Mouse (Mus musculus) MN1 (cell line): ENCODE measurements around the gene Tdp1.

Experiments
- DNase-seq: peaks from one replicate; pipeline ENCODE4 v3.0.0-alpha.2; 2016; ENCODE audit warnings: low spot score

The Tdp1 gene

DNA sequence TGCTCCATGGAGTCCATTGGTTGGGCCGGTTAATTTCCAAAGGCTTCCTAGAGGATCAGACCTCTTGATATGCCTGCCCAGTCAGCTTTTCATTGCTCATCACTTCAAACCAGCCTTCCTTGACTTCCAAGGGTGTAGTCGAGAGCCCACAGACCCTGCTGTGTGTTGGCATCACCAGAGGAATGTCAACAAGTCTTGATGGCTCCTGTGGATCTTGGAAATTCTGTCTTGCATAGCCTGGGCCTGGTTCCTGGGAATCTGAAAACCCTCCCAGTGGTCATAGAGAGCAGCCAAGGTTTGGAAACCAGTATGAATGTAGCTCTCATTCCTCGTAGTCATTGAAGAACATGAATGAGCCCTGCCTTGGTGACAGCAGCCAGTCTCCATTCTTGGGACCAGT lies 116.9 kb downstream of the Tdp1 start:
- no peak for DNase-seq

DNA sequence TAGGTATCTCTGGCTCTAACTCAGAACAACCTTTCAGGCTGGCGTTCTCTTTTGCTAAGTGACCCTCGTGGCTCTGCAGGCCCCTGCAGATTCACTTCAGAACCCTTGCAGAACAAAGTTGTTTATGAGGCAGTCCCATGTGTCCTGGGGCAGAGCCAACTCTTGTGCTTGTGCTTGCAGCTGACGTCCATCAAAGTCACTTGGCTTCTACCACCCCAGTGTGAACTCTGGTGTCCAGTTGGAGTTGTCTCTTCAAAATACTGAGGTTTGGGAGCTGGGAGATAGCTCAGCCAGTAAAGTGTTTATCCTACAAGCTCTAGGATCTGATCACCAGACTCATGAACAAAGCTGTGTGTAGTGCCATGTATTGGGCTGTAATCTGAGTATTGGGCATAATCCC lies 117.6 kb downstream of the Tdp1 start:
- DNase-seq, result no peak

DNA sequence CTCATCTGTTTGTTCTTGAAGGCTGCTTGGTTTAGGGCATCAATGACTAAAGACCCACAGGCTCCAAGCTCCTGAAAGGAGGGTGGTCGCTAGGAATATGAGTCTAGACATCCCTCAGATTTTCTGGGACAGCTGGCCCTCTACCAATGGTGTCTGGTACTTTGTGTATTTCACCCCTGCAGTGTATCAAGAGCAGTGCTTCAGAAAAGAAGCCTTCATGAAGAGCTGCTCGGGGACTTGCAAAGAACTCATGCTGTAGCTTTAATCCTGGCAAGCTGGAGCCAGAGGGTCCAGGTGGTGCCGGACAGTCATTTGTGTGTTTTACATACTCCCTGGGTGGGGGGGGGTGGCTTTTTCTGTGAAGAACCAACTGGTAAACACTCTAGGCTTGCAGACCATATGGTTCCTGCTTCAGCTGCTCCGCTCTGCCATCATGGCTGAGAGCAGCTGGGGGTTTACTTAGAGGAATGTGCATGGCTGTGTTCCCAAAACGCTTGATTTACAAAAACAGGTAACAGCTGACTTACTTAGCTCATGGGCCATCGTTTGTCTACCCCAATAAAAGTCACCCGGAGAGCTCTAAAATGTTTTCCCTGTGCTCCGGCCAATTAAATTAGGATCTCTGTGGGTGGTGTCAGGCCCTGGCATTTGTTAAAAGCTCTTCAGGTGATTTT lies 118.7 kb downstream of the Tdp1 start:
- no peak for DNase-seq
